Mouse (Mus musculus) hindbrain, embryonic 12.5 days (tissue): ENCODE results near the gene Clec2l. TPM values are rescaled to one million over a fixed set of nuclear protein-coding genes. Genes with fewer than 3 reads are reported as not detected.

Experiments used
- ATAC-seq: fragments of 200-750 bp; cut with Nextera tagmentation; 2 replicates; pipeline ENCODE4 v1.8.0; 2017; ENCODE audit warnings: moderate TSS enrichment; ENCODE audit not compliant: low FRiP score
- H3K27ac ChIP-seq: fragments of 300-500 bp; sonication (generic); 2 replicates; pipeline ENCODE4 v1.5.1; 2016; ENCODE audit warnings: mild to moderate bottlenecking
- H3K27me3 ChIP-seq: fragments of 300-500 bp; sonication (generic); 2 replicates; pipeline ENCODE4 v1.6.1; 2016; ENCODE audit warnings: mild to moderate bottlenecking
- H3K36me3 ChIP-seq: fragments of 300-500 bp; sonication (generic); 2 replicates; pipeline ENCODE4 v1.6.1; 2016; ENCODE audit warnings: mild to moderate bottlenecking
- H3K4me1 ChIP-seq: fragments of 300-500 bp; sonication (generic); 2 replicates; pipeline ENCODE4 v1.6.1; 2016
- H3K4me2 ChIP-seq: fragments of 300-500 bp; sonication (generic); replicated peaks from 2 replicates; pipeline ENCODE4 v1.6.1; 2016; ENCODE audit warnings: mild to moderate bottlenecking
- H3K4me3 ChIP-seq: fragments of 300-500 bp; sonication (generic); 2 replicates; pipeline ENCODE4 v1.5.1; 2016; ENCODE audit warnings: mild to moderate bottlenecking
- H3K9ac ChIP-seq: fragments of 300-500 bp; sonication (generic); 2 replicates; pipeline ENCODE4 v1.6.1; 2016; ENCODE audit warnings: mild to moderate bottlenecking, moderate library complexity
- H3K9me3 ChIP-seq: fragments of 300-500 bp; sonication (generic); replicated peaks from 2 replicates; pipeline ENCODE4 v1.6.1; 2016; ENCODE audit warnings: mild to moderate bottlenecking
- WGBS: fragments of 180-500 bp; shearing (Covaris S2); methylation state at CpG from one replicate; pipeline ENCODE4 v1.1.7; 2016; 5-methylcytosine and 5-hydroxymethylcytosine counted together
- polyA plus RNA-seq: library from polyadenylated mRNA; unstranded; fragments of >200 nt; fragmentation: Nextera tagmentation; extraction: Ambion mirVana; gene quantifications from 2 replicates; pipeline ENCODE4 v1.2.1, GENCODE M21; 2016

The Clec2l gene
- 4.1 and 4.8 TPM in 2 replicates for polyA plus RNA-seq

- WGBS = under 1% methylated on average over 74 of the region's 84 CpGs
- H3K4me1 ChIP-seq = peaks cover 6% of the 10 kb centered on the region; the same call in 1 of the 2 replicates
- H3K4me2 ChIP-seq = peak within 1 kb of the TSS; percentile 87
- H3K9ac ChIP-seq = peak within 1 kb of the TSS; percentile 68
- no peaks in the 10 kb centered on the region for H3K36me3 ChIP-seq
- peaks cover 44% of the 10 kb centered on the region for H3K27me3 ChIP-seq
- peak within 1 kb of the TSS; percentile 64 for H3K4me3 ChIP-seq
- no peaks in the 10 kb centered on the region for H3K9me3 ChIP-seq
- H3K27ac ChIP-seq = peak within 1 kb of the TSS; percentile 49; the same call in 1 of the 2 replicates
- peak; percentile 83 for ATAC-seq
Measured at GRCm38 (mm10) chr6:38662714-38663615, at the start of gene Clec2l. TSS of gene Clec2l (plus strand) at chr6:38663069.

GRCm38 (mm10) chr6:38622406-38622805 is 40.5 kb upstream of the Clec2l start:
- 95% methylated on average over 1 of the region's 1 CpGs for WGBS
- no peak overlapping the region for H3K9ac ChIP-seq
- no peaks in the 10 kb centered on the region for H3K27me3 ChIP-seq
- 0 out of 2 replicates have a peak, but pooled peaks cover 5% of the 10 kb centered on the region for H3K9me3 ChIP-seq
- H3K4me1 ChIP-seq = no peaks in the 10 kb centered on the region
- no peak overlapping the region for H3K4me3 ChIP-seq
- peaks cover 26% of the 10 kb centered on the region for H3K36me3 ChIP-seq
- no peak overlapping the region for H3K27ac ChIP-seq
- no peak overlapping the region for H3K4me2 ChIP-seq
- no peak for ATAC-seq

- no peak for ATAC-seq
- Histone ChIP-seq H3K4me2 (no peak overlapping the region), H3K27ac (no peak overlapping the region), H3K4me1 (no peaks in the 10 kb centered on the region), H3K9me3 (no peaks in the 10 kb centered on the region), H3K27me3 (no peaks in the 10 kb centered on the region), H3K36me3 (peaks cover 22% of the 10 kb centered on the region), H3K4me3 (no peak overlapping the region), H3K9ac (no peak overlapping the region)
- 91% methylated on average over 2 of the region's 2 CpGs for WGBS
Measured at GRCm38 (mm10) chr6:38623457-38623856, 39.4 kb upstream of the Clec2l start.

GRCm38 (mm10) chr6:38624439-38624838 is 38.4 kb upstream of the Clec2l start:
- H3K36me3 ChIP-seq = peaks cover 16% of the 10 kb centered on the region
- no peak overlapping the region for H3K27ac ChIP-seq
- H3K4me1 ChIP-seq = no peaks in the 10 kb centered on the region
- no peak overlapping the region for H3K9ac ChIP-seq
- no peaks in the 10 kb centered on the region for H3K9me3 ChIP-seq
- no peak overlapping the region for H3K4me2 ChIP-seq
- ATAC-seq = no peak
- H3K27me3 ChIP-seq = no peaks in the 10 kb centered on the region
- H3K4me3 ChIP-seq = no peak overlapping the region
- 88% methylated on average over 1 of the region's 1 CpGs for WGBS

GRCm38 (mm10) chr6:38626086-38626485 is 36.8 kb upstream of the Clec2l start:
- H3K9me3 ChIP-seq = no peaks in the 10 kb centered on the region
- ATAC-seq = no peak
- 93% methylated on average over 5 of the region's 5 CpGs for WGBS

GRCm38 (mm10) chr6:38627081-38627480 is 35.8 kb upstream of the Clec2l start:
- H3K9ac ChIP-seq = no peak overlapping the region
- no peak overlapping the region for H3K4me2 ChIP-seq
- H3K4me1 ChIP-seq = no peaks in the 10 kb centered on the region
- H3K36me3 ChIP-seq = peaks cover 9% of the 10 kb centered on the region; the same call in 1 of the 2 replicates
- no peak overlapping the region for H3K27ac ChIP-seq
- H3K9me3 ChIP-seq = no peaks in the 10 kb centered on the region
- ATAC-seq = no peak
- H3K4me3 ChIP-seq = no peak overlapping the region
- WGBS = 96% methylated on average over 4 of the region's 4 CpGs
- no peaks in the 10 kb centered on the region for H3K27me3 ChIP-seq

More at GRCm38 (mm10) chr6:38626086-38626485, 36.8 kb upstream of the Clec2l start:
- no peak overlapping the region for H3K4me3 ChIP-seq
- H3K4me2 ChIP-seq = no peak overlapping the region
- H3K27me3 ChIP-seq = no peaks in the 10 kb centered on the region
- no peak overlapping the region for H3K9ac ChIP-seq
- no peak overlapping the region for H3K27ac ChIP-seq
- no peaks in the 10 kb centered on the region for H3K4me1 ChIP-seq
- peaks cover 9% of the 10 kb centered on the region; the same call in 1 of the 2 replicates for H3K36me3 ChIP-seq

- Histone ChIP-seq H3K9me3 (no peaks in the 10 kb centered on the region), H3K27me3 (no peaks in the 10 kb centered on the region), H3K9ac (no peak overlapping the region), H3K27ac (no peak overlapping the region), H3K4me2 (no peak overlapping the region), H3K4me3 (no peak overlapping the region), H3K36me3 (peaks cover 9% of the 10 kb centered on the region; the same call in 1 of the 2 replicates), H3K4me1 (no peaks in the 10 kb centered on the region)
- no peak for ATAC-seq
- 81% methylated on average over 4 of the region's 4 CpGs for WGBS
Measured at GRCm38 (mm10) chr6:38627486-38627885, 35.4 kb upstream of the Clec2l start.

GRCm38 (mm10) chr6:38629556-38629955 is 33.3 kb upstream of the Clec2l start:
- ATAC-seq = no peak
- Histone ChIP-seq H3K27me3 (peaks cover 12% of the 10 kb centered on the region), H3K9ac (no peak overlapping the region), H3K36me3 (0 out of 2 replicates have a peak, but pooled peaks cover 6% of the 10 kb centered on the region), H3K9me3 (no peaks in the 10 kb centered on the region), H3K4me1 (no peaks in the 10 kb centered on the region), H3K4me2 (no peak overlapping the region), H3K27ac (no peak overlapping the region), H3K4me3 (no peak overlapping the region)
- WGBS = 93% methylated on average over 1 of the region's 1 CpGs

GRCm38 (mm10) chr6:38632826-38633225 is 30.0 kb upstream of the Clec2l start:
- peaks cover 20% of the 10 kb centered on the region for H3K4me1 ChIP-seq
- no peak for ATAC-seq

GRCm38 (mm10) chr6:38634461-38634860 is 28.4 kb upstream of the Clec2l start:
- no peak for ATAC-seq
- no peak overlapping the region for H3K27ac ChIP-seq
- no peak overlapping the region for H3K4me2 ChIP-seq
- peaks cover 20% of the 10 kb centered on the region for H3K4me1 ChIP-seq
- H3K27me3 ChIP-seq = peaks cover 59% of the 10 kb centered on the region
- H3K36me3 ChIP-seq = no peaks in the 10 kb centered on the region
- H3K4me3 ChIP-seq = no peak overlapping the region
- 84% methylated on average over 8 of the region's 8 CpGs for WGBS
- H3K9ac ChIP-seq = no peak overlapping the region
- no peaks in the 10 kb centered on the region for H3K9me3 ChIP-seq

More at GRCm38 (mm10) chr6:38632826-38633225, 30.0 kb upstream of the Clec2l start:
- Histone ChIP-seq H3K4me2 (no peak overlapping the region), H3K4me3 (no peak overlapping the region), H3K27ac (no peak overlapping the region), H3K36me3 (0 out of 2 replicates have a peak, but pooled peaks cover 4% of the 10 kb centered on the region), H3K27me3 (peaks cover 45% of the 10 kb centered on the region), H3K9me3 (no peaks in the 10 kb centered on the region), H3K9ac (no peak overlapping the region)
- WGBS = 86% methylated on average over 2 of the region's 2 CpGs

GRCm38 (mm10) chr6:38635941-38636851 is 26.7 kb upstream of the Clec2l start:
- H3K4me2 ChIP-seq = peak overlapping the region; percentile 99
- H3K9me3 ChIP-seq = no peaks in the 10 kb centered on the region
- peak; percentile 62 for ATAC-seq
- peak overlapping the region; percentile 65 for H3K9ac ChIP-seq
- H3K4me3 ChIP-seq = peak overlapping the region; percentile 57
- 2% methylated on average over 49 of the region's 72 CpGs for WGBS
- H3K27me3 ChIP-seq = peaks cover 75% of the 10 kb centered on the region
- no peaks in the 10 kb centered on the region for H3K36me3 ChIP-seq
- H3K27ac ChIP-seq = no peak overlapping the region
- peaks cover 20% of the 10 kb centered on the region for H3K4me1 ChIP-seq
